Mouse (Mus musculus) intestine, postnatal 0 days (tissue): ENCODE results near the gene Gm10518. TPM values are rescaled to one million over a fixed set of nuclear protein-coding genes. Genes with fewer than 3 reads are reported as not detected.

Source experiments
- ATAC-seq: fragments of 200-750 bp; cut with Nextera tagmentation; 2 replicates; pipeline ENCODE4 v1.8.0; 2017; ENCODE audit warnings: mild to moderate bottlenecking, moderate TSS enrichment, moderate library complexity
- H3K27ac ChIP-seq: fragments of 300-500 bp; sonication (generic); 2 replicates; pipeline ENCODE4 v1.5.1; 2014; ENCODE audit warnings: mild to moderate bottlenecking, low read depth, low read length, moderate library complexity
- H3K27me3 ChIP-seq: fragments of 300-500 bp; sonication (generic); replicated peaks from 2 replicates; pipeline ENCODE4 v1.6.1; 2014; ENCODE audit warnings: low read length, mixed read lengths; ENCODE audit not compliant: control insufficient read depth, insufficient read depth
- H3K36me3 ChIP-seq: fragments of 300-500 bp; sonication (generic); 2 replicates; pipeline ENCODE4 v1.6.1; 2014; ENCODE audit warnings: mild to moderate bottlenecking, moderate library complexity; ENCODE audit not compliant: control insufficient read depth, insufficient read depth
- H3K4me1 ChIP-seq: fragments of 300-500 bp; sonication (generic); replicated peaks from 2 replicates; pipeline ENCODE4 v1.6.1; 2014; ENCODE audit warnings: antibody characterized with exemption, low read length, mixed read lengths; ENCODE audit not compliant: control insufficient read depth, insufficient read depth
- H3K4me2 ChIP-seq: fragments of 300-500 bp; sonication (generic); replicated peaks from 2 replicates; pipeline ENCODE4 v1.6.1; 2014; ENCODE audit warnings: low read depth, mild to moderate bottlenecking, moderate library complexity
- H3K4me3 ChIP-seq: fragments of 300-500 bp; sonication (generic); 2 replicates; pipeline ENCODE4 v1.5.1; 2014; ENCODE audit warnings: low read depth, low read length
- H3K9ac ChIP-seq: fragments of 300-500 bp; sonication (generic); 2 replicates; pipeline ENCODE4 v1.6.1; 2014; ENCODE audit warnings: mild to moderate bottlenecking, low read depth, low read length
- H3K9me3 ChIP-seq: fragments of 300-500 bp; sonication (generic); 2 replicates; pipeline ENCODE4 v1.6.1; 2016; ENCODE audit warnings: mixed run types; ENCODE audit not compliant: control insufficient read depth
- CTCF ChIP-seq: sonication (generic); IDR thresholded peaks from 2 replicates; pipeline ENCODE4 v1.5.1; 2016; ENCODE audit warnings: low read depth, mild to moderate bottlenecking, control low read depth, antibody characterized with exemption, moderate library complexity
- WGBS: fragments of 180-500 bp; shearing (Covaris S2); extraction: QIAGEN DNeasy Blood & Tissue Kit; methylation state at CpG from one replicate; pipeline ENCODE4 v1.1.7; 2014; 5-methylcytosine and 5-hydroxymethylcytosine counted together
- polyA plus RNA-seq: library from polyadenylated mRNA; unstranded; fragments of >200 nt; fragmentation: Nextera tagmentation; extraction: Ambion mirVana; gene quantifications from 2 replicates; pipeline ENCODE4 v1.2.1, GENCODE M21; 2015

The Gm10518 gene
- polyA plus RNA-seq, 1 experiment from 2014 or later = not detected

DNA sequence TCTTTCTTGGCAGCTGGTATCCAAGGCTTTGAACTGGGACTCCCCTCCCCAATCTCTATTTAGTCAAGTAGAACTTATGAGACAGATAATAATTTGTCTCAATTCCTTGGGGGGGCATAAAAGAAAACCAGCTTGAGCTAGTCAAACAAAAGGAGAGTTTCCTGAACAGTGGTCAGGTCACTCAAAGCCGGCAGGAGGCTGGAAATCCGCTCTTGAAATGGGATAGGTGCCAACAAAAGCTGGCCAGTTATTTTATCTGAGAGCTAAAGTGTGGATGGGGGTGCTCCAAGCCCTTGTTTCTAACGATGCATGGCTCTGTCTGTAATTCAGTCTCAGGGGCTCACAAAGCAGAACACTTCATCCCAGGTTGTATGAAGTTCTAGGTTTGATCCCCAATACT, 40.8 kb downstream of the Gm10518 start:
- Histone ChIP-seq H3K4me2 (no peak overlapping the region), H3K36me3 (no peaks in the 10 kb centered on the region), H3K4me1 (no peaks in the 10 kb centered on the region), H3K27me3 (no peaks in the 10 kb centered on the region), H3K27ac (no peak overlapping the region), H3K9me3 (no peaks in the 10 kb centered on the region), H3K9ac (no peak overlapping the region), H3K4me3 (no peak overlapping the region)
- 44% methylated on average over 3 of the region's 3 CpGs for WGBS
- no peak for TF ChIP-seq CTCF
- ATAC-seq = no peak

- Histone ChIP-seq H3K4me1 (no peaks in the 10 kb centered on the region), H3K4me3 (no peak overlapping the region), H3K27me3 (no peaks in the 10 kb centered on the region), H3K9me3 (no peaks in the 10 kb centered on the region), H3K9ac (no peak overlapping the region), H3K4me2 (no peak overlapping the region), H3K27ac (no peak overlapping the region), H3K36me3 (no peaks in the 10 kb centered on the region)
- WGBS = 28% methylated on average over 5 of the region's 5 CpGs
- peak; percentile 79 for TF ChIP-seq CTCF
- peak; percentile 52 for ATAC-seq
These were observed 41.7 kb downstream of the Gm10518 start for GRCm38 (mm10) chr1:179844894-179845293.

DNA sequence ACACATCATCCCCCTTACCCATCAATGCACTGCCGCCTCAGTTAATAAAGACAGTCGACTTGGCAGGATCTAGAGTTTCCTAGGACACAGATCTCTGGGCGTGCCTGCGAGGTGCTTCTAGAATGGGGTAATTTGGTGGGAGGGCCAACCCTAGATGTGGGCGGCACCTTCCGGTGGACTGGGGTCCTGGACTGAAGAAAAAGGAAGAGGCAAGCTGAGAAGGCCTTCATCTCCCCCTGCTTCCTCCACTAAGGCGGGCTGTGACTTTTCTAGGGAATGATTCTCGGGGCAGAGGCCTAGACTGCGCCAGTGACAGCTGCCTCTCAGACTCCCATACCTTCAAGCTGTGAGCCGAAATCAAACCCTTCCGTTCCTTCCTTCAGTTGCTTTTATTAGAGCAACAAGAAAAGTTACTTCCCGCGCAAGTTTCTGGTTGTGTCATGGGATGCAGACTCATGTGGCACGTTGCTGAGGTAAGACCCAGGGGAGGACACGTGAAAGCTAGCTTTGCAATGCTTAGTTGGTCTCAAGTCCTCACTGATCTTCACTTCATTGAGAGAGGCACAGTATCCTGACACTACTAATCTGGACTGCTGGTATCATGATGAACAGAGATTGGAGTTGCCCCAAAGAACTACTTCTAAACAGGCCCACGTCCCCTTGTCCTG, 42.8 kb downstream of the Gm10518 start:
- Histone ChIP-seq H3K4me3 (no peak overlapping the region), H3K36me3 (no peaks in the 10 kb centered on the region), H3K4me2 (no peak overlapping the region), H3K9me3 (no peaks in the 10 kb centered on the region), H3K4me1 (no peaks in the 10 kb centered on the region), H3K27ac (no peak overlapping the region), H3K9ac (no peak overlapping the region), H3K27me3 (no peaks in the 10 kb centered on the region)
- WGBS = 89% methylated on average over 16 of the region's 16 CpGs
- no peak for TF ChIP-seq CTCF
- ATAC-seq = no peak

DNA sequence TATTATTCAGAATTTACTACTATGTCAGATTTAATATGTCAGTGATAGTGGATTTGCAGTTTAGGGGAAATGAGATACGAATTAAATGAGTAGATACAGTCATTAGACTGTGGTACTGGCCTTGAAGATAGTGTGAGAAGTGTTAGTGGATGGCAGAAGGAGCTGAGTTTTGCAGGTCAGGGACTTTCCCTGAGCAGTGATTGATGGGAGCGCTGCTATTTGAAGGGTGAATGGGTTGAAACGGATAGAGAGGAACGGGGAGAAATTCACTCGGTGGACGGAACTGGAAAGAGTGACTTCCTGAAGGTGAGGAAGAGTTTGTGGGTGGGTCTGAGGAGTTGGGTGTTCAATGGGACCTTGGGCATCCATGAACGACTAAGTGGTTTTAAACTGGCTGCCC, 44.0 kb downstream of the Gm10518 start:
- TF ChIP-seq CTCF = no peak
- ATAC-seq = no peak
- 45% methylated on average over 7 of the region's 7 CpGs for WGBS
- H3K4me3 ChIP-seq = no peak overlapping the region
- H3K9ac ChIP-seq = no peak overlapping the region
- no peak overlapping the region for H3K27ac ChIP-seq
- H3K9me3 ChIP-seq = no peaks in the 10 kb centered on the region
- no peaks in the 10 kb centered on the region for H3K27me3 ChIP-seq
- H3K4me2 ChIP-seq = no peak overlapping the region
- H3K36me3 ChIP-seq = no peaks in the 10 kb centered on the region
- no peaks in the 10 kb centered on the region for H3K4me1 ChIP-seq

GRCm38 (mm10) chr1:179847759-179848389, 44.7 kb downstream of the Gm10518 start:
- no peak overlapping the region for H3K27ac ChIP-seq
- peak overlapping the region; percentile 8 for H3K9ac ChIP-seq
- peak; percentile 66 for ATAC-seq

DNA sequence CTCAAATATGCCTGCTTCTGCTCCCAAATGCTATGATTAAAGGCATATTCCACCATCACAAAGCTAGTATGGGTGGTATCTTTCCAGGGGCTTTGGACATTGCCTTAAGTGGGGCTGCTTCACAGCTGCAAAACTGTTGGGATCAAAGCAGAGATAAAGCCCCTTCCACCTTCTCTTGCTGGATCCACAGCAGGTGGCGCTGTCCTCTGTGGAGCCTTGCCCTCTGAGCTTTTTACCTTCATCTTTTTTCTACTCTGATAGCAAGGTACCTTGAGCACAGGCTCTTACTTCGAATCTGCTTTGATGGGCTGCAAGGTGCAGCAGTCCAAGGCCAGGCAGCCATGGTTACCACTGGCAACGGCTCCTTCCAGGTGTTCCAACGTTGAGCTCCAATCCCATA, 50.2 kb downstream of the Gm10518 start:
- H3K9me3 ChIP-seq = no peaks in the 10 kb centered on the region
- no peak overlapping the region for H3K4me2 ChIP-seq
- WGBS = 15% methylated on average over 4 of the region's 4 CpGs
- no peaks in the 10 kb centered on the region for H3K36me3 ChIP-seq
- no peak overlapping the region for H3K4me3 ChIP-seq
- no peak overlapping the region for H3K9ac ChIP-seq
- peak; percentile 83 for TF ChIP-seq CTCF
- H3K27me3 ChIP-seq = no peaks in the 10 kb centered on the region
- no peaks in the 10 kb centered on the region for H3K4me1 ChIP-seq
- H3K27ac ChIP-seq = no peak overlapping the region
- ATAC-seq = no peak; the same call in 1 of the 2 replicates

More at GRCm38 (mm10) chr1:179847759-179848389, 44.7 kb downstream of the Gm10518 start:
- no peaks in the 10 kb centered on the region for H3K9me3 ChIP-seq
- 2% methylated on average over 20 of the region's 20 CpGs for WGBS
- TF ChIP-seq CTCF = peak; percentile 88
- no peaks in the 10 kb centered on the region for H3K4me1 ChIP-seq
- peak overlapping the region; percentile 69 for H3K4me2 ChIP-seq
- no peaks in the 10 kb centered on the region for H3K27me3 ChIP-seq
- no peaks in the 10 kb centered on the region for H3K36me3 ChIP-seq
- H3K4me3 ChIP-seq = peak overlapping the region; percentile 31

Other genes with a start within 250 kb of the Gm10518 start
- 111 and 113 TPM in 2 replicates for gene Sccpdh, start 135.2 kb upstream of the Gm10518 start, polyA plus RNA-seq
- not detected in 2 replicates for gene Kif28, start 58.1 kb upstream of the Gm10518 start, polyA plus RNA-seq
- gene Ahctf1, start 304 bp downstream of the Gm10518 start, polyA plus RNA-seq = 8.8 and 9.4 TPM in 2 replicates
- 9.2 and 10.9 TPM in 2 replicates for gene Cdc42bpa, start 157.1 kb downstream of the Gm10518 start, polyA plus RNA-seq